Mouse (Mus musculus) CH12.LX (cell line): ENCODE measurements around the gene Cmtm3. TPM values are rescaled to one million over a fixed set of nuclear protein-coding genes. Genes with fewer than 3 reads are reported as not detected.
A peak's percentile ranks its signal among the peaks of the same experiment; 100 is the strongest.

Experiments used
- DNase-seq: peaks from one replicate; pipeline ENCODE4 v3.0.0-alpha.2; 2013; ENCODE audit errors: extremely low read depth
- H3K27ac ChIP-seq: 2 replicates; pipeline ENCODE4 v1.5.1; 2012; ENCODE audit warnings: low read depth, mild to moderate bottlenecking, control low read depth, moderate library complexity; ENCODE audit not compliant: insufficient read depth
- H3K27me3 ChIP-seq: replicated peaks from 2 replicates; pipeline ENCODE3; 2012; ENCODE audit warnings: inconsistent platforms
- H3K36me3 ChIP-seq, 2 experiments: replicated peaks in 1 of 2; 2 replicates each; pipeline versions ENCODE3 to v1.6.1; 2012; ENCODE audit warnings: inconsistent platforms in 1 of 2, low read length in 1 of 2, mild to moderate bottlenecking in 1 of 2, mixed read lengths in 1 of 2, moderate library complexity in 1 of 2; ENCODE audit not compliant: control insufficient read depth in 1 of 2, insufficient read depth in 1 of 2
- H3K4me1 ChIP-seq, 2 experiments: 2 replicates each; pipeline ENCODE4 v1.6.1; 2012; ENCODE audit warnings: inconsistent platforms in 1 of 2, moderate library complexity in 1 of 2; ENCODE audit not compliant: insufficient read depth in 2 of 2, control insufficient read depth in 1 of 2
- H3K4me2 ChIP-seq: 2 replicates; pipeline ENCODE4 v1.6.1; 2012; ENCODE audit warnings: low read depth, mild to moderate bottlenecking, control low read depth; ENCODE audit not compliant: poor library complexity, insufficient read depth, severe bottlenecking
- H3K4me3 ChIP-seq, 3 experiments: fragments of 150-350 bp in 1 of 3; sonication (generic) in 1 of 3; replicated peaks in 1 of 3; 2 replicates each; pipeline versions ENCODE3 to v1.5.1; 2011 to 2012; ENCODE audit warnings: low read depth in 2 of 3, low read length in 2 of 3, mild to moderate bottlenecking in 2 of 3, moderate library complexity in 2 of 3, control low read depth in 1 of 3, improper control_type of control experiment in 1 of 3, inconsistent platforms in 1 of 3, mixed read lengths in 1 of 3; ENCODE audit not compliant: poor library complexity in 1 of 3
- H3K79me2 ChIP-seq: replicated peaks from 2 replicates; pipeline ENCODE4 v1.6.1; 2012; ENCODE audit warnings: mild to moderate bottlenecking, moderate library complexity; ENCODE audit not compliant: control insufficient read depth, poor library complexity, insufficient read depth, severe bottlenecking; ENCODE audit errors: extremely low read depth
- H3K9ac ChIP-seq: 2 replicates; pipeline ENCODE4 v1.6.1; 2012; ENCODE audit warnings: low read depth, mild to moderate bottlenecking, control low read depth, moderate library complexity; ENCODE audit not compliant: insufficient read depth
- H3K9me3 ChIP-seq: replicated peaks from 2 replicates; pipeline ENCODE3; 2012; ENCODE audit warnings: low read length, inconsistent platforms, mixed read lengths
- CTCF ChIP-seq, 2 experiments: IDR thresholded peaks in 1 of 2; conservative IDR thresholded peaks in 1 of 2; 2 replicates each; pipeline ENCODE4 v1.5.1; 2011 to 2012; ENCODE audit warnings: low read depth in 2 of 2, low read length in 2 of 2, improper control_type of control experiment in 1 of 2, inconsistent platforms in 1 of 2, mild to moderate bottlenecking in 1 of 2, moderate library complexity in 1 of 2
- ELF1 ChIP-seq: IDR thresholded peaks from 2 replicates; pipeline ENCODE4 v1.6.1; 2014; ENCODE audit warnings: low read depth, mild to moderate bottlenecking, inconsistent platforms, low read length, improper control_type of control experiment
- ETS1 ChIP-seq: conservative IDR thresholded peaks from 2 replicates; pipeline ENCODE4 v1.6.1; 2012; ENCODE audit warnings: low read depth, mild to moderate bottlenecking, inconsistent platforms, low read length, improper control_type of control experiment, moderate library complexity
- HCFC1 ChIP-seq: IDR thresholded peaks from 2 replicates; pipeline ENCODE4 v1.6.1; 2012; ENCODE audit warnings: low read depth, mild to moderate bottlenecking, inconsistent platforms, low read length, improper control_type of control experiment
- IRF4 ChIP-seq: IDR thresholded peaks from 2 replicates; pipeline ENCODE4 v1.6.1; 2014; ENCODE audit warnings: low read depth, mild to moderate bottlenecking, inconsistent platforms, low read length, improper control_type of control experiment
- JUN ChIP-seq: IDR thresholded peaks from 2 replicates; pipeline ENCODE4 v1.6.1; 2011; ENCODE audit warnings: low read depth, mild to moderate bottlenecking, low read length, improper control_type of control experiment, moderate library complexity; ENCODE audit not compliant: insufficient read depth
- KAT2A ChIP-seq: IDR thresholded peaks from 2 replicates; pipeline ENCODE4 v1.6.1; 2012; ENCODE audit warnings: low read length, improper control_type of control experiment, inconsistent platforms; ENCODE audit not compliant: insufficient replicate concordance
- MAZ ChIP-seq: IDR thresholded peaks from 2 replicates; pipeline ENCODE4 v1.6.1; 2012; ENCODE audit warnings: low read depth, mild to moderate bottlenecking, inconsistent platforms, low read length, improper control_type of control experiment, moderate library complexity
- MXI1 ChIP-seq: IDR thresholded peaks from 2 replicates; pipeline ENCODE4 v1.6.1; 2011; ENCODE audit warnings: mild to moderate bottlenecking, low read depth, low read length, improper control_type of control experiment
- MYC ChIP-seq: IDR thresholded peaks from 2 replicates; pipeline ENCODE4 v1.6.1; 2011; ENCODE audit warnings: low read depth, mild to moderate bottlenecking, improper control_type of control experiment, low read length
- POLR2A ChIP-seq: IDR thresholded peaks from 2 replicates; pipeline ENCODE4 v1.6.1; 2011; ENCODE audit warnings: low read depth, mild to moderate bottlenecking, improper control_type of control experiment, low read length
- RCOR1 ChIP-seq: conservative IDR thresholded peaks from 2 replicates; pipeline ENCODE4 v1.6.1; 2012; ENCODE audit warnings: low read depth, mild to moderate bottlenecking, inconsistent platforms, low read length, improper control_type of control experiment
- SMC3 ChIP-seq: IDR thresholded peaks from 2 replicates; pipeline ENCODE4 v1.6.1; 2011; ENCODE audit warnings: low read depth, low read length, improper control_type of control experiment
- TBP ChIP-seq: conservative IDR thresholded peaks from 2 replicates; pipeline ENCODE4 v1.6.1; 2011; ENCODE audit warnings: low read depth, low read length, improper control_type of control experiment
- TCF12 ChIP-seq: IDR thresholded peaks from 2 replicates; pipeline ENCODE4 v1.6.1; 2014; ENCODE audit warnings: low read depth, mild to moderate bottlenecking, inconsistent platforms, low read length, improper control_type of control experiment
- UBTF ChIP-seq: IDR thresholded peaks from 2 replicates; pipeline ENCODE4 v1.6.1; 2012; ENCODE audit warnings: low read depth, mild to moderate bottlenecking, inconsistent platforms, low read length, improper control_type of control experiment, moderate library complexity
- USF2 ChIP-seq: conservative IDR thresholded peaks from 2 replicates; pipeline ENCODE4 v1.6.1; 2011; ENCODE audit warnings: low read depth, low read length, improper control_type of control experiment
- ZC3H11A ChIP-seq: IDR thresholded peaks from 2 replicates; pipeline ENCODE4 v1.6.1; 2012; ENCODE audit warnings: low read depth, mild to moderate bottlenecking, inconsistent platforms, low read length, improper control_type of control experiment
- ZKSCAN1 ChIP-seq: IDR thresholded peaks from 2 replicates; pipeline ENCODE4 v1.6.1; 2012; ENCODE audit warnings: low read depth, inconsistent platforms, low read length, improper control_type of control experiment, borderline replicate concordance
- ZNF384 ChIP-seq: IDR thresholded peaks from 2 replicates; pipeline ENCODE4 v1.6.1; 2012; ENCODE audit warnings: low read depth, low read length, improper control_type of control experiment, inconsistent platforms
- dilution Hi-C: fragments of 300-500 bp; cut with MboI; formaldehyde crosslinking; loops from 2 replicates; pipeline ENCODE4 v1.14.3; 2020; ENCODE audit warnings: low sequenced_read_pairs; ENCODE audit not compliant: extremely low pct_unique_long_range_greater_than_20kb, extremely low pct_ligation_motif_present
- in situ Hi-C: fragments of 300-500 bp; cut with MboI; formaldehyde crosslinking; loops from 3 replicates; pipeline ENCODE4 v1.14.3; 2019; ENCODE audit warnings: low sequenced_read_pairs, low pct_ligation_motif_present, low pct_unique_long_range_greater_than_20kb, mixed read lengths
- polyA plus RNA-seq: library from polyadenylated mRNA; unstranded; fragments of >175 nt; gene quantifications from 2 replicates; pipeline ENCODE4 v1.2.1, GENCODE M21; 2012; ENCODE audit warnings: low read depth; ENCODE audit not compliant: insufficient read length
- total RNA-seq, 2 experiments: library from RNA; depleted of rRNA; stranded (reverse); fragments of 300-350 nt in 1 of 2; fragments of >200 nt in 1 of 2; gene quantifications; 2 replicates each; pipeline ENCODE4 v1.2.3; 2012 to 2014

Gene Cmtm3
- total and polyA plus RNA-seq, 3 experiments, result 3.9 to 11.0 (median 4.3) TPM

DNA sequence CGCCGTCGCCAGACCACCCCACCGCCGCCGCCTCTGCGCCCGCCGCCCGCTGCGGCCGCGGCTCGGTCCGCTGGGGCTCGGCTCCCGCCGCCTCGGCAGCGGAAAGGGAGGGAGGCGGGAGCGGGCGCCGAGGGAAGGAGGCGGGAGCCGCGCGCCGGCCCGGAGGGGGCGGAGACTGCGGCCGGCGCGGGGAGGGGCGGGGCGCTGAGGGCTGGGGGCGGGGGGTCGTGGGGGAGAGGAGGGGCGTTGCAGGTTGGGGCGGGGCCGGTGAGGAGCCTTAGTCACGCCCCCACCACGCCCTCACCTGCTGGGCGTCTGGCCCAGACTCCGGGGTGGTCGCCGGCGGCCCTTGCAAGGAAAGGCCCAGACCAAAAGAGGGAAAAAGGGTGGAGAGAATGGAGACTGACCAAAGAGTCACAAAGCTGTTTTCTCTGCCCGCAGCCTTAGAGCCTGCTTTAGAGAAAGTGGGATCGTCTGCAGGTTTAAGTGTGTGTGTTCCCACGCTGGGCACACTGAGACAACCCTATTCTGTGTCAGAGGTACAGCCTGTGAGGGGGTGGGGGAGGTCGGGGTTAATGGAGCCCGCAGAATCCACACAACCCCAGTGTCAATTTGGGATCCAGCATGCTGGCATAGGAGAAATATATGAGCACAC, 56.6 kb downstream of the Cmtm3 start, which contains the start of gene Cmtm4:
Gene Cmtm4 (minus strand): TSS at position 105 of the 655 bp plus-strand sequence.
- Histone ChIP-seq H3K36me3 (no peaks in the 10 kb centered on the region), H3K4me2 (peak within 1 kb of the TSS; percentile 73), H3K4me3 (peak within 1 kb of the TSS; percentile 48 to 65 (median 64)), H3K4me1 (peaks cover 0 to 11% of the 10 kb centered on the region in 2 experiments; a peak in 2 of 4 replicates)
- TF ChIP-seq MXI1, result no peak
- TF ChIP-seq RCOR1, result no peak
- no peak for TF ChIP-seq SMC3
- no peak for TF ChIP-seq MAZ
- TF ChIP-seq ETS1, result no peak
- TF ChIP-seq USF2, result no peak
- no peak for TF ChIP-seq ZKSCAN1
- TF ChIP-seq MYC, result no peak
- no peak for TF ChIP-seq JUN
- TF ChIP-seq KAT2A, result no peak
- no peak for TF ChIP-seq CTCF (conservative IDR thresholded peaks at IDR 0.05 in 1 of 2, IDR thresholded peaks at IDR 0.05 in 1 of 2; ENCODE audit: low read depth in 2 of 2, low read length in 2 of 2)
- TF ChIP-seq ZNF384, result no peak
- no peak for TF ChIP-seq HCFC1
- TF ChIP-seq ELF1, result no peak
- TF ChIP-seq IRF4, result no peak
- no peak for TF ChIP-seq ZC3H11A
- TF ChIP-seq UBTF, result no peak
- TF ChIP-seq TCF12, result no peak
- no peak; the same call in 1 of the 2 replicates for TF ChIP-seq POLR2A
- TF ChIP-seq TBP, result no peak
- TF ChIP-seq, all 38 proteins: peak for 0
- in situ Hi-C loops (no loop called here), dilution Hi-C loops (no loop called here)
- DNase-seq, result no peak
- no peaks in the 10 kb centered on the region for H3K79me2 ChIP-seq
- peak within 1 kb of the TSS; percentile 21; the same call in 1 of the 2 replicates for H3K9ac ChIP-seq
- H3K27ac ChIP-seq, result no peak within 1 kb of the TSS
- H3K9me3 ChIP-seq, result peaks cover 15% of the 10 kb centered on the region
- H3K27me3 ChIP-seq, result peaks cover 19% of the 10 kb centered on the region

Other genes with a start within 250 kb of the Cmtm3 start
- gene Cdh5, start 237.8 kb upstream of the Cmtm3 start, total RNA-seq (2012; rRNA removed), result 0.25 and 0.34 TPM in 2 replicates
- gene Cdh5, start 237.8 kb upstream of the Cmtm3 start, total RNA-seq (2014; rRNA removed), result 0.20 and 0.48 TPM in 2 replicates
- gene Cdh5, start 237.8 kb upstream of the Cmtm3 start, polyA plus RNA-seq, result 1.7 and 1.8 TPM in 2 replicates
- not detected in 2 replicates for gene Bean1, start 169.0 kb upstream of the Cmtm3 start, total RNA-seq (2012; rRNA removed)
- not detected in 2 replicates for gene Bean1, start 169.0 kb upstream of the Cmtm3 start, total RNA-seq (2014; rRNA removed)
- not detected in 2 replicates for gene Bean1, start 169.0 kb upstream of the Cmtm3 start, polyA plus RNA-seq
- 9.2 and 13.5 TPM in 2 replicates for gene Tk2, start 90.9 kb upstream of the Cmtm3 start, total RNA-seq (2012; rRNA removed)
- 8.7 and 8.9 TPM in 2 replicates for gene Tk2, start 90.9 kb upstream of the Cmtm3 start, total RNA-seq (2014; rRNA removed)
- gene Tk2, start 90.9 kb upstream of the Cmtm3 start, polyA plus RNA-seq, result 7.3 TPM in 2 replicates
- gene Cklf, start 88.5 kb upstream of the Cmtm3 start, total RNA-seq (2012; rRNA removed), result 20.7 and 25.3 TPM in 2 replicates
- 35.2 and 38.8 TPM in 2 replicates for gene Cklf, start 88.5 kb upstream of the Cmtm3 start, total RNA-seq (2014; rRNA removed)
- gene Cklf, start 88.5 kb upstream of the Cmtm3 start, polyA plus RNA-seq, result 25.0 and 29.7 TPM in 2 replicates
- gene Cmtm2a, start 46.2 kb upstream of the Cmtm3 start, total RNA-seq (2012; rRNA removed), result not detected in 2 replicates
- gene Cmtm2a, start 46.2 kb upstream of the Cmtm3 start, total RNA-seq (2014; rRNA removed), result not detected in 2 replicates
- gene Cmtm2a, start 46.2 kb upstream of the Cmtm3 start, polyA plus RNA-seq, result not detected in 2 replicates
- not detected in 2 replicates for gene Gm45711, start 29.3 kb upstream of the Cmtm3 start, total RNA-seq (2012; rRNA removed)
- gene Gm45711, start 29.3 kb upstream of the Cmtm3 start, total RNA-seq (2014; rRNA removed), result not detected in 2 replicates
- not detected in 2 replicates for gene Gm45711, start 29.3 kb upstream of the Cmtm3 start, polyA plus RNA-seq
- gene Cmtm1, start 29.3 kb upstream of the Cmtm3 start, total RNA-seq (2012; rRNA removed), result not detected in 2 replicates
- gene Cmtm1, start 29.3 kb upstream of the Cmtm3 start, total RNA-seq (2014; rRNA removed), result not detected in 2 replicates
- gene Cmtm1, start 29.3 kb upstream of the Cmtm3 start, polyA plus RNA-seq, result not detected in 2 replicates
- not detected in 2 replicates for gene Gm11020, start 17.8 kb upstream of the Cmtm3 start, total RNA-seq (2012; rRNA removed)
- gene Gm11020, start 17.8 kb upstream of the Cmtm3 start, total RNA-seq (2014; rRNA removed), result not detected in 2 replicates
- not detected in 2 replicates for gene Gm11020, start 17.8 kb upstream of the Cmtm3 start, polyA plus RNA-seq
- gene Cmtm2b, start 17.2 kb upstream of the Cmtm3 start, total RNA-seq (2012; rRNA removed), result not detected in 2 replicates
- not detected in 2 replicates for gene Cmtm2b, start 17.2 kb upstream of the Cmtm3 start, total RNA-seq (2014; rRNA removed)
- gene Cmtm2b, start 17.2 kb upstream of the Cmtm3 start, polyA plus RNA-seq, result not detected in 2 replicates
- 2.3 and 2.7 TPM in 2 replicates for gene Cmtm4, start 56.4 kb downstream of the Cmtm3 start, total RNA-seq (2012; rRNA removed)
- 2.5 and 2.6 TPM in 2 replicates for gene Cmtm4, start 56.4 kb downstream of the Cmtm3 start, total RNA-seq (2014; rRNA removed)
- 2.6 and 3.0 TPM in 2 replicates for gene Cmtm4, start 56.4 kb downstream of the Cmtm3 start, polyA plus RNA-seq
- 12.7 and 15.8 TPM in 2 replicates for gene Dync1li2, start 103.6 kb downstream of the Cmtm3 start, total RNA-seq (2012; rRNA removed)
- 14.3 and 17.7 TPM in 2 replicates for gene Dync1li2, start 103.6 kb downstream of the Cmtm3 start, total RNA-seq (2014; rRNA removed)
- gene Dync1li2, start 103.6 kb downstream of the Cmtm3 start, polyA plus RNA-seq, result 22.8 and 30.4 TPM in 2 replicates
- not detected in 2 replicates for gene Terb1, start 170.5 kb downstream of the Cmtm3 start, total RNA-seq (2012; rRNA removed)
- gene Terb1, start 170.5 kb downstream of the Cmtm3 start, total RNA-seq (2014; rRNA removed), result not detected in 2 replicates
- gene Terb1, start 170.5 kb downstream of the Cmtm3 start, polyA plus RNA-seq, result not detected in 2 replicates
- gene Nae1, start 195.2 kb downstream of the Cmtm3 start, total RNA-seq (2012; rRNA removed), result 26.0 and 34.5 TPM in 2 replicates
- gene Nae1, start 195.2 kb downstream of the Cmtm3 start, total RNA-seq (2014; rRNA removed), result 95.0 and 113 TPM in 2 replicates
- 33.6 and 36.5 TPM in 2 replicates for gene Nae1, start 195.2 kb downstream of the Cmtm3 start, polyA plus RNA-seq
- 0.85 and 0.88 TPM in 2 replicates for gene Car7, start 195.3 kb downstream of the Cmtm3 start, total RNA-seq (2012; rRNA removed)
- 0.62 and 0.92 TPM in 2 replicates for gene Car7, start 195.3 kb downstream of the Cmtm3 start, total RNA-seq (2014; rRNA removed)
- 1.2 and 1.3 TPM in 2 replicates for gene Car7, start 195.3 kb downstream of the Cmtm3 start, polyA plus RNA-seq